Mouse (Mus musculus): ENCODE data around the gene Kirrel. TPM values are rescaled to one million over a fixed set of nuclear protein-coding genes. Genes with fewer than 3 reads are reported as not detected.

The Kirrel gene
- polyA plus RNA-seq, 1 experiment = 10.2 TPM

DNA sequence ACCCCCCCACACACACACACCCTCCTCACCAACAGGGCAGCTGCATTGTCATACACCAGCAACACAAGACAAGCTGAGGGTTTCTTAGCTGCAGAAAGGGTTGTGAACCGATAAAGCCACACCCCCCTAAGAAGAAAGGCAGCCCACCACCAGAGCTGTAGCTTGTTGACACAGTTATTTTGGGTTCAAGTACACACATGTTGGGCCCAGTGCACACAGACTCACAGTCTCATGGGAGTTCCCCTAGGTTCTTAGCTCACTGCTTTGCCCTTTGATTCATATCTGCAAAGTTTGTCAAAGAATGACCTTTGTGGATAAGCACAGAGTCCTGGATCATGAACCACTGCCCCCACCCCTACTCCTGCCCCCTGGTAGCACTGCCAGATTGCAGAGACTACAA lies 120.6 kb downstream of the Kirrel start:
- DNase-seq = no peak
- Histone ChIP-seq H3K4me3 (ENCODE audit: insufficient read depth, low read depth, low read length) (no peak overlapping the region), H3K27me3 (replicated peaks; ENCODE audit: control insufficient read depth, insufficient read depth, low read length) (no peaks in the 10 kb centered on the region), H3K36me3 (ENCODE audit: control insufficient read depth, insufficient read depth, low read length) (no peaks in the 10 kb centered on the region), H3K27ac (ENCODE audit: insufficient read depth, low read depth, low read length) (no peak overlapping the region), H3K4me1 (ENCODE audit: control insufficient read depth, insufficient read depth, low read length) (no peaks in the 10 kb centered on the region)
- 81% methylated on average over 1 of the region's 1 CpGs for WGBS
- TF ChIP-seq CTCF (conservative IDR thresholded peaks at IDR 0.05; ENCODE audit: insufficient read depth, insufficient read length, low read depth, low read length) (no peak), POLR2A (IDR thresholded peaks at IDR 0.05; ENCODE audit: low read depth, low read length) (no peak)

DNA sequence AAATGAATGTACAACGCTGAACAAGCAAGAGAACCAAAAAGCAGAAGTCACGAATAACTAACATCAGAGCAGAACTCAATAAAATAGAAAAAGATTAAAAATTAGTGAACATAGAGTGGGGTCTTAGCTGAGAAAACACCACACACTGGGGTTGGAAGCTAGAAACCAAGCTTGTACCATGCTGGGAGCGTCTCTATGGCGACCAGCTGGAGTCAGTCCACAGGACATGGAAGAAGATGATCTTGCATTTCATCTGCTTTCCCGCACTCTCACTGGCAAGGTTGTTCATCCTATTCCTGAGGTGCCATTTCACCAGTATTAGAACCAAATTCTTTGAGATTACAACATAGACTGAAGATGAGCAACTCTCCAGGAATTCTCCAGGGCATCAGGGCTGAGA lies 126.7 kb downstream of the Kirrel start:
- H3K36me3 ChIP-seq (ENCODE audit: control insufficient read depth, insufficient read depth, low read length) = no peaks in the 10 kb centered on the region
- no peak overlapping the region for H3K27ac ChIP-seq (ENCODE audit: insufficient read depth, low read depth, low read length)
- no peak overlapping the region for H3K4me3 ChIP-seq (ENCODE audit: insufficient read depth, low read depth, low read length)
- no peaks in the 10 kb centered on the region for H3K27me3 ChIP-seq (replicated peaks; ENCODE audit: control insufficient read depth, insufficient read depth, low read length)
- DNase-seq = no peak
- H3K4me1 ChIP-seq (ENCODE audit: control insufficient read depth, insufficient read depth, low read length) = no peaks in the 10 kb centered on the region
- TF ChIP-seq POLR2A (IDR thresholded peaks at IDR 0.05; ENCODE audit: low read depth, low read length) (no peak), CTCF (conservative IDR thresholded peaks at IDR 0.05; ENCODE audit: insufficient read depth, insufficient read length, low read depth, low read length) (no peak)
- WGBS = 91% methylated on average over 5 of the region's 5 CpGs

DNA sequence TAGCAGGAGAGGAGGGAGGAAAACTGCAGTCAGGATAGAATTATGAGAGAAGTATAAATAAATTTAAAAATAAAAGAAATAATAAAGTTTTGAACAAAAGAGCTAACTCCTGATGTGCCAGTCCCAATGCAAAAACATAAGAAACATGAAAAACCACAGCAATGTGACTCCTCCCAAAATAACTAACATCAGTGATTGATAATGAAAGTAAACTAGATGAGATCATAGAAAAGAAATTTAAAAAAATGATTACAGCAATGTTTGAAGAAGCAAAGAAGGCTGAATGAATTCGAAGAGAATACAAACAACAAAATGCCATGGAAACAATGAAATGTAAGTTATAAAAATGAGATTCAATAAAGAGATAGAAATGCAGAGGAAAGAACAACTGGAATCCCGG lies 132.8 kb downstream of the Kirrel start:
- DNase-seq = no peak
- Histone ChIP-seq H3K36me3 (ENCODE audit: control insufficient read depth, insufficient read depth, low read length) (no peaks in the 10 kb centered on the region), H3K4me3 (ENCODE audit: insufficient read depth, low read depth, low read length) (no peak overlapping the region), H3K27me3 (replicated peaks; ENCODE audit: control insufficient read depth, insufficient read depth, low read length) (no peaks in the 10 kb centered on the region), H3K27ac (ENCODE audit: insufficient read depth, low read depth, low read length) (no peak overlapping the region), H3K4me1 (ENCODE audit: control insufficient read depth, insufficient read depth, low read length) (no peaks in the 10 kb centered on the region)
- 80% methylated on average over 2 of the region's 2 CpGs for WGBS
- no peak for TF ChIP-seq POLR2A (IDR thresholded peaks at IDR 0.05; ENCODE audit: low read depth, low read length)
- TF ChIP-seq CTCF (conservative IDR thresholded peaks at IDR 0.05; ENCODE audit: insufficient read depth, insufficient read length, low read depth, low read length) = no peak

DNA sequence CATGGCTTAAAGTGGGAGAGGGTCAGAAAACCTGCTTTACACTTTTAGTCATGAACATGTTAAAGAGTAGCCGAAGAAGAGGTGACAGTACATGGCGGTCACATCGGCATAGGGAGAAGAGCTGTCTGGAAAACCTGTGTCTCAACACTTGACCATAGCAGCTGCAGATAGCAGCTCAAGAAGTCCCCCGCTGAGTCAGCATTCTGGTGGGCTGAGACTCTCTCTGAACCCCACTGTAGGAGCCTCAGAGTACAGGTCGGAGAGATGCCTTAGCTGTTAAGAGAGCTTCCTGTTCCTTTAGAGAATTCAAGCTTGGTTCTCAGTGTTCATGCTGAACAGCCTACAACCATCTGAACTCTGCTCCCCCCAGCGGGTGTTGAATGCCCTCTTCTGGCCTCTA lies 136.0 kb downstream of the Kirrel start:
- Histone ChIP-seq H3K4me3 (ENCODE audit: insufficient read depth, low read depth, low read length) (no peak overlapping the region), H3K4me1 (ENCODE audit: control insufficient read depth, insufficient read depth, low read length) (no peaks in the 10 kb centered on the region), H3K36me3 (ENCODE audit: control insufficient read depth, insufficient read depth, low read length) (no peaks in the 10 kb centered on the region), H3K27me3 (replicated peaks; ENCODE audit: control insufficient read depth, insufficient read depth, low read length) (no peaks in the 10 kb centered on the region), H3K27ac (ENCODE audit: insufficient read depth, low read depth, low read length) (no peak overlapping the region)
- TF ChIP-seq CTCF (conservative IDR thresholded peaks at IDR 0.05; ENCODE audit: insufficient read depth, insufficient read length, low read depth, low read length) = no peak
- TF ChIP-seq POLR2A (IDR thresholded peaks at IDR 0.05; ENCODE audit: low read depth, low read length) = no peak
- WGBS = 87% methylated on average over 6 of the region's 6 CpGs
- no peak for DNase-seq

DNA sequence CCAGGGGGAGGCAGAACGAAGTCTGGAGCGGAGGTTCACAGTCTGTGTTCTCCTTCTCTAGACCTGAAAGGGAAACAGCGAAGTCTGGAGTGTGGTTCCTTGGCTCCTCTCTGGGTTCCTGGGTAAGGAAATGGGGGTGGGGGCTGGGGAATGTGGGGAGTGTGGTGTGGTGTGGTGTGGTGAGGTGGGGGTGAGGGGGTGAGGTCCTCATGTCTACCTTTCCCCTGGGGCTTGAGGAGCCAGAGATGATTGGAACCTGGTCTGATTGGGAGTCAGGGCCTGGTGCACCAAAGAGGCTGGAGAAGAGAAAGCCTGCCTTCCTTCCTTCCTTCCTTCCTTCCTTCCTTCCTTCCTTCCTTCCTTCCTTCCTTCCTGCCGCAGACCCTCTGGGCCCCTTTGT lies 140.5 kb downstream of the Kirrel start:
- H3K36me3 ChIP-seq (ENCODE audit: control insufficient read depth, insufficient read depth, low read length) = no peaks in the 10 kb centered on the region
- no peaks in the 10 kb centered on the region for H3K27me3 ChIP-seq (replicated peaks; ENCODE audit: control insufficient read depth, insufficient read depth, low read length)
- no peak overlapping the region for H3K4me3 ChIP-seq (ENCODE audit: insufficient read depth, low read depth, low read length)
- no peak for DNase-seq
- no peak for TF ChIP-seq CTCF (conservative IDR thresholded peaks at IDR 0.05; ENCODE audit: insufficient read depth, insufficient read length, low read depth, low read length)
- no peak overlapping the region for H3K27ac ChIP-seq (ENCODE audit: insufficient read depth, low read depth, low read length)
- no peaks in the 10 kb centered on the region for H3K4me1 ChIP-seq (ENCODE audit: control insufficient read depth, insufficient read depth, low read length)
- 87% methylated on average over 4 of the region's 4 CpGs for WGBS

DNA sequence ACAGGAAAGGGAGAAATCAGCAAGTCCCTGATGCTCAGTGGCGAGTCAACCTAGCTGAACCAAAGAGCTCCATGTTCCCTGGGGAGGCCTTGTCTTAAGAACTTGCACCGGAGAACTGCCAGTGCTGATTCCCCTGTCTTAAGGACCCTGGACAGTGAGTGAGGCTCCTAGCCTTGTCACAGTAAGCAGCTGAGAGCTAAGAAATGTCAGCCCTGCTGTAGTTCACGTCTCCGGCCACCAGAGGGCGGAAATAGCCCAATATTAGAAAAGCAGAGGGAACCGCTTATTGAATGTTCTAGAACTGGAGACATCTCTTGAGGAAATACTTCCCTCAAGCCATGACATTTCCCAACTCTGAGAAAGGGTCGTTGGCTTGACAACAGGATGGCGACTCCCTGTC lies 141.2 kb downstream of the Kirrel start:
- peak; percentile 59 for DNase-seq
- Histone ChIP-seq H3K36me3 (ENCODE audit: control insufficient read depth, insufficient read depth, low read length) (no peaks in the 10 kb centered on the region), H3K4me1 (ENCODE audit: control insufficient read depth, insufficient read depth, low read length) (no peaks in the 10 kb centered on the region), H3K4me3 (ENCODE audit: insufficient read depth, low read depth, low read length) (no peak overlapping the region), H3K27ac (ENCODE audit: insufficient read depth, low read depth, low read length) (no peak overlapping the region), H3K27me3 (replicated peaks; ENCODE audit: control insufficient read depth, insufficient read depth, low read length) (no peaks in the 10 kb centered on the region)
- 15% methylated on average over 8 of the region's 8 CpGs for WGBS
- TF ChIP-seq CTCF (conservative IDR thresholded peaks at IDR 0.05; ENCODE audit: insufficient read depth, insufficient read length, low read depth, low read length) = peak; percentile 90
- no peak for TF ChIP-seq POLR2A (IDR thresholded peaks at IDR 0.05; ENCODE audit: low read depth, low read length)

DNA sequence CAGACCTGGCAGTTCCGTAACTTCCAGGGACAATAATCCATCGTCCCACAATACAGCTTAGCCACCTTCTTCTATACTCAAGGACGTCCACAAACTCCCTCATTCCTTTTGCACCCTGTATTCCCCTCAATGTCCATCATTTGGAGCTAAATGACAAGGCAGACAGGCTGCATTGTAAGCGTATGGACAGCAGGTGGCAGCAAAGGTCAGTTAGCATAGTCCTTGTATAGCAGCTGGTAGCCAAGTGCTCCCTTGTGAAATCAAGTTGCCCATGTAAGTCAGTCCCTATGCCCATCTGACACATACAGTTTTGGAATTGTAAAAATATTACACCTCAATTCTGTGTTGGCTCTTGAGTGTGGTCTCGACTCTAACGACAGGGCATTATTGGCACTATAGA lies 143.7 kb downstream of the Kirrel start:
- Histone ChIP-seq H3K4me1 (ENCODE audit: control insufficient read depth, insufficient read depth, low read length) (no peaks in the 10 kb centered on the region), H3K27ac (ENCODE audit: insufficient read depth, low read depth, low read length) (no peak overlapping the region), H3K27me3 (replicated peaks; ENCODE audit: control insufficient read depth, insufficient read depth, low read length) (no peaks in the 10 kb centered on the region), H3K36me3 (ENCODE audit: control insufficient read depth, insufficient read depth, low read length) (no peaks in the 10 kb centered on the region), H3K4me3 (ENCODE audit: insufficient read depth, low read depth, low read length) (no peak overlapping the region)
- 18% methylated on average over 6 of the region's 6 CpGs for WGBS
- TF ChIP-seq POLR2A (IDR thresholded peaks at IDR 0.05; ENCODE audit: low read depth, low read length) (no peak), CTCF (conservative IDR thresholded peaks at IDR 0.05; ENCODE audit: insufficient read depth, insufficient read length, low read depth, low read length) (peak; percentile 98)
- DNase-seq = peak; percentile 67

Other genes starting within 250 kb of the Kirrel start
- 13.8 and 17.5 TPM in 2 replicates for gene Cd1d1, start 175.3 kb downstream of the Kirrel start, polyA plus RNA-seq (2012; rRNA removed)
- 1.0 and 1.5 TPM in 2 replicates for gene Fcrls, start 89.0 kb upstream of the Kirrel start, polyA plus RNA-seq (2012; rRNA removed)
- 0.08 and 0.55 TPM in 2 replicates for gene Cd5l, start 183.1 kb upstream of the Kirrel start, polyA plus RNA-seq (2012; rRNA removed)
- gene Fcrl1, start 201.6 kb upstream of the Kirrel start, polyA plus RNA-seq (2012; rRNA removed) = 0.11 and 2.4 TPM in 2 replicates

All from kidney, adult 2 months (tissue).